Mouse (Mus musculus) hindbrain, embryonic 16.5 days (tissue): Measurements from ENCODE around the gene Plppr1. TPM values are rescaled to one million over a fixed set of nuclear protein-coding genes. Genes with fewer than 3 reads are reported as not detected.

Experiments used
- ATAC-seq: fragments of 200-750 bp; cut with Nextera tagmentation; 2 replicates; pipeline ENCODE4 v1.8.0; 2017; ENCODE audit warnings: moderate TSS enrichment, moderate library complexity
- H3K27ac ChIP-seq: fragments of 300-500 bp; sonication (generic); 2 replicates; pipeline ENCODE4 v1.5.1; 2014; ENCODE audit warnings: low read depth, mild to moderate bottlenecking, control low read depth, low read length, moderate library complexity
- H3K27me3 ChIP-seq: fragments of 300-500 bp; sonication (generic); replicated peaks from 2 replicates; pipeline ENCODE4 v1.6.1; 2014; ENCODE audit warnings: low read length; ENCODE audit not compliant: control insufficient read depth, insufficient read depth
- H3K36me3 ChIP-seq: fragments of 300-500 bp; sonication (generic); 2 replicates; pipeline ENCODE4 v1.6.1; 2014; ENCODE audit warnings: mild to moderate bottlenecking, low read length, moderate library complexity, mixed read lengths; ENCODE audit not compliant: control insufficient read depth, insufficient read depth
- H3K4me1 ChIP-seq: fragments of 300-500 bp; sonication (generic); 2 replicates; pipeline ENCODE4 v1.6.1; 2014; ENCODE audit warnings: low read depth, low read length; ENCODE audit not compliant: control insufficient read depth, insufficient read depth
- H3K4me2 ChIP-seq: fragments of 300-500 bp; sonication (generic); 2 replicates; pipeline ENCODE4 v1.6.1; 2014; ENCODE audit warnings: mild to moderate bottlenecking, low read length, control low read depth, moderate library complexity
- H3K4me3 ChIP-seq: fragments of 300-500 bp; sonication (generic); 2 replicates; pipeline ENCODE4 v1.5.1; 2014; ENCODE audit warnings: mild to moderate bottlenecking, low read length, control low read depth, moderate library complexity
- H3K9ac ChIP-seq: fragments of 300-500 bp; sonication (generic); 2 replicates; pipeline ENCODE4 v1.6.1; 2014; ENCODE audit warnings: low read depth, mild to moderate bottlenecking, control low read depth, low read length, moderate library complexity
- H3K9me3 ChIP-seq: fragments of 300-500 bp; sonication (generic); 2 replicates; pipeline ENCODE4 v1.6.1; 2014; ENCODE audit warnings: mild to moderate bottlenecking, low read length, moderate library complexity; ENCODE audit not compliant: control insufficient read depth
- WGBS: fragments of 180-500 bp; shearing (Covaris S2); extraction: QIAGEN DNeasy Blood & Tissue Kit; methylation state at CpG from one replicate; pipeline ENCODE4 v1.1.7; 2014; 5-methylcytosine and 5-hydroxymethylcytosine counted together
- polyA plus RNA-seq: library from polyadenylated mRNA; unstranded; fragments of >200 nt; fragmentation: Nextera tagmentation; extraction: Ambion mirVana; gene quantifications from 2 replicates; pipeline ENCODE4 v1.2.1, GENCODE M21; 2015

The Plppr1 gene
- polyA plus RNA-seq: 67.3 and 69.8 TPM in 2 replicates

DNA sequence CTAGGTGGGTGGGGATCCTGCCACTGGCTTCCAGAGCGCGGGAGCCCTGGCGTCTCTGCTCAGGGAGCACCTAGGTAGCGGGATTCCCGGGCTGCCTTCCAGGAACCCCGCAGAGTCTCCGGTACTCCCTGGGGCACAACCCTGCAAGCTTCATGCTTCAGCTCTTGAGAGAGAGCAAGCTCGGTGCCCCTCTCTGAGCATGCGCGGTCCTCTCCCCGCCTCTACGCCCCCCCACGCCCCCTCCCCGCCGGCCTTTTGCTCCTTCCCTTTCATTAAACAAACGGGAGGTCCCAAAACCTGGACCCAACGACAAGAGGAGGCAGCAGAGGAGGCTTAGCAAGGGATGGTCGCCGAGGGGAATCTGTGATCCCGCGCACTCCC lies at the start of gene Plppr1:
TSS of gene Plppr1 (plus strand) at position 253 of the 381 bp plus-strand sequence.
- Histone ChIP-seq H3K4me2 (peak within 1 kb of the TSS; percentile 75), H3K9me3 (no peaks in the 10 kb centered on the region), H3K4me3 (peak within 1 kb of the TSS; percentile 69), H3K36me3 (no peaks in the 10 kb centered on the region), H3K4me1 (peaks cover 13% of the 10 kb centered on the region), H3K27me3 (no peaks in the 10 kb centered on the region), H3K9ac (peak within 1 kb of the TSS; percentile 85), H3K27ac (peak within 1 kb of the TSS; percentile 88)
- 0% methylated on average over 21 of the region's 21 CpGs for WGBS
- peak; percentile 94 for ATAC-seq

DNA sequence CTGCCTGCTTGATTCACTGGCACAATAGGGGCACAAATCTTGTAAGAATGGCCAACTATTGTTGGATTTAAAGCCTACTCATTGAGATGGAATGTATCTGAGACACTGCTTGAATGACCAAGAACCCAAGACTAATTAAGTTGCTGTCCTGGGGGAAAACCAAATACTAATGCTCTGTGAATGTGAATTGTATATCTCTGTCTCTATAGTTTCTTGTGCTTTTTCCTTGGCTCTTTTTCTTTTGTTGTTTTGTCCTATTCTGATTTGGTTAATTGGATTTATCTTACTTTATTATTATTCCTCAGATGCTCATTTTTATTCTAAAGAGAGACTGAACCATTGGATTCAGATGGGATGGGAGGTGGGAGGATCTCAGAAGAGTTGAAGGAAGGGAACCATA lies 42.4 kb upstream of the Plppr1 start:
- H3K36me3 ChIP-seq: no peaks in the 10 kb centered on the region
- no peak for ATAC-seq
- no peaks in the 10 kb centered on the region for H3K4me1 ChIP-seq
- H3K27ac ChIP-seq: no peak overlapping the region
- no peak overlapping the region for H3K4me2 ChIP-seq
- no peak overlapping the region for H3K9ac ChIP-seq
- H3K9me3 ChIP-seq: no peaks in the 10 kb centered on the region
- no peaks in the 10 kb centered on the region for H3K27me3 ChIP-seq
- H3K4me3 ChIP-seq: no peak overlapping the region

DNA sequence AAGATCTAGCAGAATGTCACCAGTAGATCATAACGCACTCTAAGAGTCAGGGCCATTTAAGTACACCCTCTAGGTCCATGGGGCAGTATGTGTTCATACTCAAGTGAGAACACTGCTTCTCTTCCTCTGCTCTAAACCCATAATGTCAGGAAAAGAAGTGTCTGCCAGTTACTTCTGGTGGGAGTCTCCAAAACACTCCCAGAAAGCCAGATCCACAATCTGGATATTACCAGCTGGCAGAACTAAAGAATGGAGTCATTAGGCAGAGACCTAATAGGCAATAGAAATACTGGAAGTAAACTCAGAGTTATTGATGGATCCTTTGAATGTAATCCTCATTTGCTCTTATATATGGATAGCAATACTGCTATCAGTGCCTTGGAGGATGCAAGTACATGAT lies 35.9 kb upstream of the Plppr1 start:
- 91% methylated on average over 1 of the region's 1 CpGs for WGBS

GRCm38 (mm10) chr4:49038311-49038710 lies 20.8 kb upstream of the Plppr1 start:
- no peak overlapping the region for H3K27ac ChIP-seq
- no peak for ATAC-seq
- H3K9me3 ChIP-seq: no peaks in the 10 kb centered on the region
- no peak overlapping the region for H3K4me2 ChIP-seq
- H3K36me3 ChIP-seq: no peaks in the 10 kb centered on the region
- no peak overlapping the region for H3K4me3 ChIP-seq
- no peak overlapping the region for H3K9ac ChIP-seq
- H3K27me3 ChIP-seq: no peaks in the 10 kb centered on the region
- WGBS: 46% methylated on average over 3 of the region's 4 CpGs
- no peaks in the 10 kb centered on the region; the same call in 1 of the 2 replicates for H3K4me1 ChIP-seq

More for the DNA sequence above, 35.9 kb upstream of the Plppr1 start:
- Histone ChIP-seq H3K9ac (no peak overlapping the region), H3K4me2 (no peak overlapping the region), H3K4me3 (no peak overlapping the region), H3K27me3 (no peaks in the 10 kb centered on the region), H3K9me3 (no peaks in the 10 kb centered on the region), H3K4me1 (no peaks in the 10 kb centered on the region), H3K27ac (no peak overlapping the region), H3K36me3 (no peaks in the 10 kb centered on the region)
- ATAC-seq: no peak

DNA sequence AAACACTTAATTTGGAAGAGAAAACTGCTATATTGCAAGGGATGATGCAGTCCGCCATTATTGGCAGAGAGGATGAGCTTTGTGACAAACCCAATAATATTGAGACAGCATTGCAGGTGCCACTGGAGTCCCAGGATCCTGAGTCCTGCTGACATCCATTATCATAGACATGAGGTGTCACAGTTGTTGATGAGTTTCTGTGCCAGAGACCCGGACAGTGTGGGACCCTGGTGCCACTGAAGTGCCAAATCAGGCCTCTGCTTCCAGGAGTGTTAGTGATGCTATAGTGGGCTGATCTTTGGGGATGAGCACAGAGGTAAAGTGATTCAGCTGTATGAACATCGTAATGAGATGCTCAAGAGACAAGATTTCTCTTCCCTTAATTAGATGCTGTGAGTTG lies 19.2 kb upstream of the Plppr1 start:
- no peak overlapping the region for H3K4me2 ChIP-seq
- H3K27me3 ChIP-seq: no peaks in the 10 kb centered on the region
- H3K9me3 ChIP-seq: no peaks in the 10 kb centered on the region
- no peak overlapping the region for H3K4me3 ChIP-seq
- H3K27ac ChIP-seq: no peak overlapping the region
- peak; percentile 71 for ATAC-seq
- H3K9ac ChIP-seq: no peak overlapping the region
- H3K36me3 ChIP-seq: no peaks in the 10 kb centered on the region
- H3K4me1 ChIP-seq: no peaks in the 10 kb centered on the region; the same call in 1 of the 2 replicates
- WGBS: 66% methylated on average over 3 of the region's 3 CpGs

GRCm38 (mm10) chr4:49041655-49042054 lies 17.4 kb upstream of the Plppr1 start:
- WGBS: 53% methylated on average over 1 of the region's 1 CpGs
- no peaks in the 10 kb centered on the region for H3K9me3 ChIP-seq
- ATAC-seq: peak; percentile 90
- no peaks in the 10 kb centered on the region for H3K36me3 ChIP-seq
- H3K27me3 ChIP-seq: no peaks in the 10 kb centered on the region
- H3K9ac ChIP-seq: no peak overlapping the region
- H3K4me2 ChIP-seq: no peak overlapping the region
- no peak overlapping the region for H3K27ac ChIP-seq
- no peak overlapping the region for H3K4me3 ChIP-seq
- H3K4me1 ChIP-seq: no peaks in the 10 kb centered on the region; the same call in 1 of the 2 replicates

- H3K9ac ChIP-seq: no peak overlapping the region
- 54% methylated on average over 1 of the region's 1 CpGs for WGBS
Measured at GRCm38 (mm10) chr4:49050628-49051027, 8.4 kb upstream of the Plppr1 start.

GRCm38 (mm10) chr4:49057916-49058315 lies 1.2 kb upstream of the Plppr1 start:
- Histone ChIP-seq H3K9me3 (no peaks in the 10 kb centered on the region), H3K4me1 (peaks cover 12% of the 10 kb centered on the region), H3K27ac (no peak overlapping the region), H3K27me3 (no peaks in the 10 kb centered on the region), H3K4me3 (no peak overlapping the region), H3K36me3 (no peaks in the 10 kb centered on the region), H3K9ac (no peak overlapping the region), H3K4me2 (no peak overlapping the region)
- 10% methylated on average over 2 of the region's 2 CpGs for WGBS
- no peak for ATAC-seq

More at GRCm38 (mm10) chr4:49050628-49051027, 8.4 kb upstream of the Plppr1 start:
- no peak overlapping the region for H3K27ac ChIP-seq
- H3K4me3 ChIP-seq: no peak overlapping the region
- ATAC-seq: no peak
- no peak overlapping the region for H3K4me2 ChIP-seq
- no peaks in the 10 kb centered on the region for H3K36me3 ChIP-seq
- no peaks in the 10 kb centered on the region for H3K27me3 ChIP-seq
- H3K9me3 ChIP-seq: no peaks in the 10 kb centered on the region; the same call in 1 of the 2 replicates
- H3K4me1 ChIP-seq: no peaks in the 10 kb centered on the region

- H3K4me1 ChIP-seq: peaks cover 13% of the 10 kb centered on the region
- peak overlapping the region; percentile 75 for H3K4me2 ChIP-seq
- peak overlapping the region; percentile 85 for H3K9ac ChIP-seq
- H3K27me3 ChIP-seq: no peaks in the 10 kb centered on the region
- WGBS: under 1% methylated on average over 7 of the region's 7 CpGs
- peak overlapping the region; percentile 69 for H3K4me3 ChIP-seq
- ATAC-seq: peak; percentile 18
- H3K27ac ChIP-seq: peak overlapping the region; percentile 88
- H3K9me3 ChIP-seq: no peaks in the 10 kb centered on the region
- H3K36me3 ChIP-seq: no peaks in the 10 kb centered on the region
Measured at GRCm38 (mm10) chr4:49058557-49058956, 516 bp upstream of the Plppr1 start.
